Mouse (Mus musculus): ENCODE results near the gene Acadl.
A peak's percentile ranks its signal among the peaks of the same experiment; 100 is the strongest.

The Acadl gene

DNA sequence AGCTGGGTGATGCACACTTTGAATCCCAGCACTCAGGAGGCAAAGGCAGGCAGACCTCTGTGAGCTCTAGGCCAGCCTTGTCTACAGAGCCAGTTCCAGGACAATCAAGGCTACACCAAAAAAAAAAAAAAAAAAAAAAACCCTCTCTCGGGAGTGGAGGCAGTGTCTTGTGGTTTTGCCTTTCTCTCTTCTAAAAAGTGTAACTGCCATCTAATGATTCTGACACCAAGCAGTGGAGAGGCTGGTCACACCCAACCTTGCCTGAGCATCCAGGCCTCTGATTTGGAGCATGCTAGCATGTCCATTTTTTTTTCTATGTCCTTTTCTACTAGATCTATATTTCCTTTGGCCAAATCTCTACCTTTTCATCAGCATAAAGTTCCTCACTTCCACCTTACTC lies 23.9 kb downstream of the Acadl start:
- no peak for DNase-seq

DNA sequence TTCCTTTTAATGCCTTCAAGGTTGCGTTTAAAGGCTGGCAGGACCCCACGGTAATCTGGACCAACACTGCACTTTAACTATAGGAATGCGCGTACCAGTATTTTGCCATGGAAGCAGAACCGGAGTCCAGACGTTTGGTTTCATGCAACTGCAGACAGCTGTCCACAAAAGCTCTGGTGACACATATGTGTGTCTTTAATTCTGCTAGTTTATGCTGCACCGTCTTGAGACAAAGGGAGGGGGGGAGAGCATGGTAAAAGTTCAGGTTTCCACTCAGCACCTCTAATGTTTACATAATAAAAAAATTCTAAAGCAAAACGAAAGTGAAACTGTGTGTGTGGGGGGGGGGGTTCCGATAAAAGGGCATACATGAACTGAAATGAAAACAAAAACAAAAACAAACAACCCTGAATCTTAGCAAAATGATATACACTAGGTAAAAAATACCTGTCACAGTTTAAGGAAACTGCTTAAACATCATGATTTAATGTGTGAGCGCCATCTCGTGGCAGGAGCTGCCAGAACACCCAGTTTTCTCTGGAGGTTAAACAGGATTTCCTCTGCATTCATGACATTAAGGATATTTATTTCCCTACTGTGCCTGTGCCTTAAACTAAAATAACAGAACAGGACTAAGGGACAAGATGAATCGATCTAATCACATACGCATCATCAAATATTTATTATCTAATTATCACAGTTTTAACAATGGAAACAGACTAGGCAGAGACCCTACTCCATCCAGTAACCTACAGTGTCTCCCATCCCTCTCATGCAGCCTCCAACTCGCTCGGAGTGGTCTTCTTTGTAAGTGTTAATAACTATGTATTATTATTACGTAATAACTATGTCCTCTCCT lies 24.7 kb downstream of the Acadl start:
- peak; percentile 61 for DNase-seq

DNA sequence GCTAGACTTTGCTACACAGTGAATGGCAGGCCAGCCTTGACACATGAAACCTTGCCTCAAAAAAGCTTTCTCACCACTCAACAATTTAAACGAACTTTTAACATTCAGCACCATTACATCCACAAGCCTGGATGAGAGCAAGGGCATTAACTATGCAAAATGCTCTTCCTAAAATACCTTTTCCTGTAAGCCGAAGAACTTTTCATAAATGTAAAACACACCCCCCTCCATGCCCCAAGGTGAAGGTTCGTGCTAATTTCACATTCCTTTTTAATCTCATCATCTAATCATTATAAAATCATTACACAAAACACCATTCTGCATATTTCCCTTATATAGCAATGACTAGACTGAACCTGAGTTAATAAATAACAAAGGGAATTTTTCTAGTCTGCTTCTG lies 25.9 kb downstream of the Acadl start:
- no peak for DNase-seq

DNA sequence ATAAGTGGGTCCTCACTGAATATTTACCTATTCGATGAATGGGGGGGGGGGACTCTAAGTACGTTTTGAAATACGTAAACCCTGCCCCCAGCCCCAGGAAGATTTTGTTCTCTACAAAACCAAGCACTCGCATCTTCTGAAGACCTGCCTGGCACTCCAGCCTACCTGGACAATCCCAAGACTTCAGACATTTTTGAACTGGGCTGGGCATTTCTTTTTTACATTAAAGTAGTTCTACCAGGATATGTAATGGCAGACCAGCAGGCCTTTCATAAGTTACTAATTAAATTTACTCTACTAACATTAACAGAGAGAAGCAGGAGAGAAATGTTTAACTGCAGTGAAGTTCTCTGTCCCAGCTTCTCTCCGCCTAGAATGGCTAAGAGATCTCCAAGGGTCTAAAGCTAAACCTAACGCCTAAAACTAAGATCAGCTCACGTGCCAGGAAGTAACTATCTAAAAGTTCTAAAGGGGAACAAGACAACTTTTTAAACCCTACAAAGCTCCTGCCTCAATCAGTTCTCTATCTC lies 30.4 kb downstream of the Acadl start:
- DNase-seq: no peak

- no peak for DNase-seq
Observed at GRCm38 (mm10) chr1:66831824-66832600, 31.1 kb downstream of the Acadl start.

DNA sequence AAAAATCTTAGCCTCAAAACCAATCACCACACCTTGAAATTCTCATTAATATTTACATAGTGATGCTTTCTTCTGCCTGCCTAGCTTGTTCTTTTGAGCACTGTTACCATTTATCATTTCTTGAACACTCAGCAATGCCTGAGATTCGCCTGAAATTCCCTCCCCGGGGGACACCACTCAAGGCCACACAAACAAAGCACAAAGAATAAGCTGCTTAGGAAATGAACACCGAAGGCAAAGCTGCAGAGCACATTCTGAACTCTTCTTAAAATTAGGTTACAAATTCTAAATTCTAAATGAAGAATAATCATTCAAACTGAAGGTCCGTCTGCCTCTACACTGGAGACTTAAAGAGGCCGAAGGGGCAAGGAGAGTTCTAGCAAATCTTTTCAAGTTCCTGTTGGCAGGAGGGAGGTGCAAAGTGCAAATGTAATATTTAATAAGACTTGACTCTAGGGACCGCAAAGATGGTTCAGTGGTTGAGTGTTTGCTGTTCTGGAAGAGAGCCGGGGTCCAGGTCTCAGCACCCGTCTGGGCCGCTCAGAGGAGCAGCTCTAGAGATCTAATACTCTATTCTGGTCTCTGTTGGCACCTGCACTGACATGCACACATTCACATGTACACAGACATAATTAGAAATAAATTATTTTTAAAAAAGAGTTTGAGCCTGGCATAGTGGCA lies 33.5 kb downstream of the Acadl start:
- no peak for DNase-seq

DNA sequence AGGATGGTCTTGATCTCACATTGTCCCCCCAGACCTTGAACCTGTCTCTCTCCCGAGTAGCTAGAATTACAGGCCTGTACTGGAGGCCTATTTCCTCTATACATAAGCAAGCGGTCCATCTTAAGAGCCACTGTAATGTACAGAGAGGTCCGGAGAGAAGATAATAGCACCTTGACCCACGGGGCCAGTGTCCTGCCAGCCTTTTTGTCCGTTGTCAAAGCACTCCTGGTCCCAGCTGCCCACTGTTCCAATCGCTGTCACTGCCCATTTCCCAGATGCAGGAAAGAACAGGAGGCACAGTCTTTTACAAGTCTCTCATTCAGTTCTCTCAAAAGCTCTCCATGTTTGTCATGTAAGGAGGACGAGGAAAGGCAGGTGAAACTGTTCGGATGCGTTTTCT lies 41.1 kb downstream of the Acadl start:
- no peak for DNase-seq

DNA sequence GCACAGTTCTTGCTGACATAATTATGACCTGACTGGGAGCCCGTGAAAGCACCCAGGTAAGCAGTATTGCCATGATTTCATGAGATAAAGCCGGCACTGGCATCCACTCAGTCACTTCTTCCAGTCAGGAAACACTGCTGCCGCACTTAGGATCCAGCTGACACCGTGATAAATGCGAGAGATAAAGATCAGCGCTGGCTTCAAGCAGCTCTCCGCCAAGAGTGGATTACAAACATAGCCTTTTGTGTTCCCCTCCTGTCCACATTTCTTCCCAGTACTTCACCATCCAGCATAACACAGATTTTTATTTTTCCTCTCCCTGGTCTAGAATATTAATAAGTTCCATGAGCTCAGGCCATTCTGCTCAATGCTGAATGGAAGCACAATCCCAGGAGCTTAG lies 42.8 kb downstream of the Acadl start:
- no peak for DNase-seq

DNA sequence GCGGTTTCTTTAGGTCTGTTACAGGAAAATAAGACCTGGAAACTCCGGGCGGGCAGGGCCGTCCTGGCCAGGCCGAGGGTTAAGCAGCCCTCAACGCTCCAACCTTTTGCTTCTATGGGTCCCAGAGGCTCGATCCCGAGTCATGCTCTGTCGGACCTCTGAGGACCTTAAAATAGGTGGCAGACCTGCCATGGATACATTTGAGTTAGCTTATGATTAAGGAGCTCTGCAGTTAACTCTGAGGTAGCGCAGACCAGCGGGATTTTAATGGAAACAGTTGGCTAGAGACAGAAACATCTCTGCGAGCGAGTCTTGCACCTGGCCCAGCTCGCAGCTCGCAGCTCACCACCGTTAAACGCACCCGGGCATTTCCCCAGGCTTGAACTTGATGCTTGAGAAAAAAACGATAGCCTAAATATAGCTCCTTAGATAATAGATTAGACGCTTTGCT lies 45.2 kb downstream of the Acadl start:
- DNase-seq: no peak

DNA sequence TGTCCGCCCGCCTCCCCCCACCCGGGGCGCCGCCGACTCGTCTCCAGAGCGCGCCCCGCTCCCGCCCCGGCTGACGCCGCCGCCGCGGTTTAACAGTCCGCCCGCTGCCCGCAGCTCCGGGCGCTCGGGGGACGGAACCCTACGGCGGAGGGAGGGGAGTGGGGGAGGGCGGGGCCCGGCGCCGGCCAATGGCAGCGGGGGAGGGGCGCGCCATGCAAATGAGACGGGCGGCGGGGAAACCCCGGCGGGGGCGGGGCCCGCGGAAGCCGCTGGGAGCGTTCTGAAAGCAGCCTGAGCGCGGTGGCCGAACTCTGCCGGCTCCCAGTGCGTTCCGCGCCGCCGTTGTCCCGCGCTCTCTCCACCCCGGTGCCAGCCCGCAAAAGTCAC lies 45.6 kb downstream of the Acadl start, which contains the start of gene Kansl1l:
Gene Kansl1l (minus strand): TSS at position 110 of the 387 bp plus-strand sequence.
- DNase-seq: peak; percentile 93

- peak; percentile 91 for DNase-seq
Observed at GRCm38 (mm10) chr1:66816837-66817452, 46.1 kb downstream of the Acadl start.

DNA sequence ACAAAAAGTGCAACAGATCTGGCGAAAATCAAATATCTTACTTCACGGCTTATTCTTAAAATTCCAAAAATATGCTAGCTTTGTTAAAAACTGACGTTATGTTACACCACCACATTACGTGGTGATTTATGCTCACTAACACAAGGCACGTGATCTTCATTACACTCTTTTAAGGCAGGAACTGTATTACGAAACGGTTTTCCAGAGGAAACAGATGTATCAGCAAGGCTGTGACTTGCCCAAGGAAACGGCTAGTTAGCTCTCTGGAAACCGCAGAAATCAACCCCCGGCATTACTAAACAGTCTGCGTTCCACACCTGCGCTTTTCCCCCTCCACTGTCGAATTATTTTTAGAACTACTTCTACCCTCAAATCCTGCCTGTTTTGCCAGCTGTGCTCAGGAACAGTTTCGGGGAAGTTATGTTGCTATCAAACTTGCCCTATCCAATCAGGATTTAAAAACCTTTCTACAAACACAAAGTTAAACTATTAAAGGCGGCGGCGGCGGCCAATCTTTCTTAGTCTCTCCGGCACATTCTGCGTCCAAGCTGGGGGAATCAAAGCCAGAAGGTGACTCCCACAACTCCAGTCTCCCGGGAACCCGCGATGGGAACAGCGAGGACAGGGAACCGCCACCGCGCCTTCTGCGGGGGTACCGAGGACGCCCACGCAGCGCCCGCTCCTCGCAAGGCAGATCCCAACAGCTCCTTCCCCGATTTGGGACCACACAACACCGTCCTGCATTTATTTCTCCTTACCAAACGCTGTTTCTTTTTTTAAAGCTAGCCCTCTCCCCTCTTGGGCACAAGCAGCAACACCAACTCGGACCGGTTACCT lies 46.9 kb downstream of the Acadl start:
- DNase-seq: peak; percentile 56

GRCm38 (mm10) chr1:66814756-66815155 lies 48.3 kb downstream of the Acadl start:
- no peak for DNase-seq

GRCm38 (mm10) chr1:66813191-66813590 lies 49.9 kb downstream of the Acadl start:
- DNase-seq: no peak

DNA sequence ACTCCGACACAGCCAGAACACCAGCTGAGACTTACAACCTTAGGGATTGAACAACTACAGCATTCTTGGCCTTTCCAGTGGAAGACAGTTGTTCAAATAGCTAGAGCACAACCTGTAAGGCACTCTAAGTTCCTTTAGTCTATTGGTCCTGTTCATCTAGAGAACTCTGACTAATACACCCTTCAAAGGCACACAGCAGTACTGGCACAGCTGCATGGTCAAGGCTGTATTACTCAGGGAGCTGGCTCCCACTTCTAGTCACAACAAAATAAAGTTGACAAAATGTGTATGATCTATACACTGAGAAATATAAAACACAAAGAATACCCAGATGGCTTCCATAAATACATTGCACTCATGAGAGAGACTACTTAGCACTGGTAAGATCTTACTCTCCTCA lies 56.3 kb downstream of the Acadl start:
- DNase-seq: no peak

DNA sequence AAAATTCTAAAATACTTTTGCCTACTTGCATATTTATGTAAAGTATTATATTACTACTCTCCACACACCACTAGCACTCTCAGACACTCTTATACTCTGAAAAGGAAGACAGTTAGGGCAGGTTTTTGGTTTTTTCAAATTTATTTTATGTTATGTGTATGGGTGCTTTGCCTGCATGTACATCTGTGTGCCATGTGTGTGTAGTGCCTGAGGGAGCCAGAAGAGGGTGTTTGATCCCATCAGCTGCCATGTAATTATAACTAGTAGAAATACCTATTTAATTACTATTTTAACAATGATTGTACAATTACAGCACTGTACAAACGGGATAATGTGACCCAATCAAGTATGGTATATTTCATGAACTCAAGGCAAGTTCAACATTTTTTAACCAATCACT lies 57.7 kb downstream of the Acadl start:
- DNase-seq: no peak

- DNase-seq: no peak
Observed at GRCm38 (mm10) chr1:66804710-66805109, 58.4 kb downstream of the Acadl start.

- no peak for DNase-seq
Observed at GRCm38 (mm10) chr1:66797962-66798361, 65.1 kb downstream of the Acadl start.

GRCm38 (mm10) chr1:66792838-66793466 lies 70.1 kb downstream of the Acadl start:
- DNase-seq: no peak

DNA sequence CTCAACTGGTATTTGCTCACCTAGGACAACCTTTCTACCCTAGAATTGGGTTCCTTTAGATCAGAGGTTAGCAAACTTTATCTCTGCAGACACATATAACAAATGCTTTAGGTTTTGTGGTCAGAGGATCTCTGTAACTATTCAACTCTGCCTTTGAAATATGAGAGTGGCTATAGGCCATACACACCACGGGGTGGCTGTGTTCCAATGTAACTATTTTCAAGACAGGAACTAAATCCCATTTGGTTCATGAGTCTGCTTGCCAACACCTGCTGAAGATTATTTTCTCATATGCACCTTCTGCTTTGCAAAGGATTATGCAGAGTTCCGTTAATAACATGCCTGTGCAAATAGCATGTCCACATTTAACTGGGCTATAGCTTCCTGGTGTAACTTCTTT lies 80.8 kb downstream of the Acadl start:
- peak; percentile 10 for DNase-seq

DNA sequence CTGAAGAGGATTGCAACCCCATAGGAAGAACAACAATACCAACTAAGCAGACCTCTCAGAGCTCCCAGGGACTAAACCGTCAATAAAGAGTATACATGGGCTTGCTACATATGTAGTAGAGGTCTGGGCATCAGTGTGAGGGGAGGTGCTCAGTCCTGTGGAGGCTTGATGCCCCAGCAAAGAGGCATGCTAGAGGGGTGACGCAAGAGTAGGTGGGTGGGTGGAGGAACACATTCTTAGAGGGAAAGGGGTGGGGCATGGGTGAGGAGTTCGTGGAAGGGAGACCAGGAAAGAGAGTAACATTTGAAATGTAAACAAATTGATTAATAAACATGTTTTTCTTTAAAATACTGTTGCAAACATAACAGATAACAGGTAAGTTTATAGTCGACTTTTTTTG lies 82.0 kb downstream of the Acadl start:
- no peak for DNase-seq
